Mouse (Mus musculus): ENCODE measurements around the gene Hist1h4f. TPM values are rescaled to one million over a fixed set of nuclear protein-coding genes. Genes with fewer than 3 reads are reported as not detected.

Gene Hist1h4f
- polyA plus RNA-seq, 1 experiment from 2014 or later, result 0.80 TPM

DNA sequence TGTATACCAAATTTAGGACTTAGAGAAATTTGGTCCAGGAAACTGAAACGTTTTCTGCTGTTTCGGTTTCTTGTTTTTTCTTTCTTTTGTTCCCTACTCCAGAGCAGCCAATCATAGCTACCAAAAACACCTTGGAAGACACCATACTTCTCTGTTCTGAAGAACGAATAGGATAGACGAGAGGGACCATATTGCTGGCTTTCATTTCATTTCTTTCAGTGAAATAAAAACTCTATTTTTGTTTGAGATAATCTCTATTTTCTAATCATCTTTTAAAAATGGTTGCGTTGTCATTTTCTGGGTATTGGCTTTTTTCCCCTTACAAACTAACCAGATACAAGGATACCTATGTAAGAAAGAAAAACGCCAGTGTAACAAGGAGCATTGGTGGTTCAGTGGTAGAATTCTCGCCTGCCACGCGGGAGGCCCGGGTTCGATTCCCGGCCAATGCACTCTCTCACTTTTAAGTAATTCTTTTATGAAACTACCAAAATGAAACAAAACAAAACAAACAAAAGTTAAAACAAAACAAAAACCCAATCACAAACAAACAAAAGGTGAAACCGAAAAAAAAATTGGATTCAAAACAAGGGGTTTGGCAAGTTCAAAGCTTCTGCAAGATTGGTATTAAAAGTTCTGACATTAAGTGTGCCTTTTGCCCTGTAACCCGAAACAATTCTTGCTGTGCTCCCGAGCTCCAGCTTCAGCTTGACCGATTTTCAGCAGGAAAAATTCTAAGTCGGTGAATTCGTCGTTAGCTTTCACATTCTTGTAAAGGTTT, 34.4 kb downstream of the Hist1h4f start:
- Histone ChIP-seq H3K9ac (ENCODE audit: low read depth, low read length) (no peak overlapping the region), H3K9me3 (ENCODE audit: control insufficient read depth, low read length) (no peaks in the 10 kb centered on the region), H3K4me3 (ENCODE audit: low read depth, low read length) (peak overlapping the region; percentile 40), H3K27me3 (ENCODE audit: control insufficient read depth, insufficient read depth, low read length) (no peaks in the 10 kb centered on the region), H3K36me3 (ENCODE audit: control insufficient read depth, insufficient read depth, low read length) (no peaks in the 10 kb centered on the region), H3K4me1 (replicated peaks; ENCODE audit: control insufficient read depth, insufficient read depth, low read length) (no peaks in the 10 kb centered on the region), H3K27ac (ENCODE audit: low read depth, low read length) (no peak overlapping the region), H3K4me2 (replicated peaks; ENCODE audit: low read depth, low read length) (peak overlapping the region; percentile 42)
- under 1% methylated on average over 19 of the region's 19 CpGs for WGBS
- DNase-seq (ENCODE audit: low spot score) (peak; percentile 86), ATAC-seq (ENCODE audit: low FRiP score) (peak; percentile 76; the same call in 1 of the 2 replicates)

DNA sequence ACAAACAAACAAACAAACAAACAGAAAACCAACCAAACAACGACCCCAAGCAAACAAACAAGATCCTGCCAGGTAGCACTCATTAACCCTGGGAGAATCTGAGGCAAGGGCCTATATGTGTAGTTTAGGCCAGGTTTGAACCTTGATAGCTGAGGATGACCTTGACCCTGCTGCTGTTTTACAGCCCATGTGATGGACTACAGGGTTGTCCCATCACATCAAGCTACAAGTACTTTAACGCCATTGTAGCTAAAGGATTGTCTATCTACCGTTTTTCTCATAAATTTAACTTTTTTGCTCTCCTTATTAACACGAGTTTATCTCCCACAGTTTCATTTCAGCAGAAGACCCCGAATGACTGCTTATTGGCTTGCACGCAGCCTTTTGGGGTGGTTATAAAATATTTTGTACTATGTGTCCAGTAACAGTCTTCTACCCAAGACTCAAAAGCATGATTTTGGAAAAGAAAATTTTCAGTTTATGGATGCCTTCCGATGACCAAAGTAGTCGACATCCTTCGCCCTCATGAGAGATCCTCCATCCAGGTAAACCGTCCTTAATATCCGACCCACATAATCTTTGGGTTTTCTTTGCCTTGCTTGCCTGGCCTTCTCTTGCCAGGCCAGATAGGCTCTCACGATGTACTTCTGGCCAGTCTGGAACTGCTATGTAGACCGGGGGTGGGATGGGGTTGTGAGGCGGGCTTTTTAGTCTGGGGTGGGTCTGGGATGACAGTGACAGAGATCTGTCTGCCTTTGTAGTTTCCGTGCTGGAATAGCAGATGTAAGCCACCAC, 35.4 kb downstream of the Hist1h4f start:
- no peak for ATAC-seq (ENCODE audit: low FRiP score)
- no peak for DNase-seq (ENCODE audit: low spot score)

DNA sequence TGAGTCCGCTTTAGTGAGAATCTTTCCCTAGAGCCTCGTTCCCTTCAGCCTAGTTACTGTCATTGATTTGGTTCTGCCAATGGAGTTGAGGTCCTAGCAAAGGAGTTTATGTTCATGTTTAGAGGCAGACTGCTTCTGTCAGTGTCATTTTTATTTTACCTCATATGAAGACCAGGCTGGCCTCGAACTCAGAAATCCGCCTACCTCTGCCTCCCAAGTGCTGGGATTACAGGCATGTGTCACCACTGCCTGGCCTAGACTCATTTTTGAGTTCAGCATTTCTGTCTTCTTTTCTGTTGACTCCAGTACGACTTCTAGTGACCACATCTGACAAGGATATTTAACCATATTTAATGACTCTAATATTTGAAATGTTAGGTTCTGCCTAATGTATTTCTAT, 36.2 kb downstream of the Hist1h4f start:
- Histone ChIP-seq H3K4me3 (ENCODE audit: low read depth, low read length) (no peak overlapping the region), H3K36me3 (ENCODE audit: control insufficient read depth, insufficient read depth, low read length) (no peaks in the 10 kb centered on the region), H3K27ac (ENCODE audit: low read depth, low read length) (no peak overlapping the region), H3K9ac (ENCODE audit: low read depth, low read length) (no peak overlapping the region), H3K4me2 (replicated peaks; ENCODE audit: low read depth, low read length) (no peak overlapping the region), H3K4me1 (replicated peaks; ENCODE audit: control insufficient read depth, insufficient read depth, low read length) (no peaks in the 10 kb centered on the region), H3K9me3 (ENCODE audit: control insufficient read depth, low read length) (no peaks in the 10 kb centered on the region), H3K27me3 (ENCODE audit: control insufficient read depth, insufficient read depth, low read length) (no peaks in the 10 kb centered on the region)
- no peak for DNase-seq (ENCODE audit: low spot score)
- 73% methylated on average over 5 of the region's 5 CpGs for WGBS
- no peak for ATAC-seq (ENCODE audit: low FRiP score)

More for the DNA sequence above, 35.4 kb downstream of the Hist1h4f start:
- Histone ChIP-seq H3K4me3 (ENCODE audit: low read depth, low read length) (peak overlapping the region; percentile 40; the same call in 1 of the 2 replicates), H3K27me3 (ENCODE audit: control insufficient read depth, insufficient read depth, low read length) (no peaks in the 10 kb centered on the region), H3K36me3 (ENCODE audit: control insufficient read depth, insufficient read depth, low read length) (no peaks in the 10 kb centered on the region), H3K4me2 (replicated peaks; ENCODE audit: low read depth, low read length) (peak overlapping the region; percentile 49), H3K4me1 (replicated peaks; ENCODE audit: control insufficient read depth, insufficient read depth, low read length) (no peaks in the 10 kb centered on the region), H3K9me3 (ENCODE audit: control insufficient read depth, low read length) (no peaks in the 10 kb centered on the region), H3K27ac (ENCODE audit: low read depth, low read length) (no peak overlapping the region), H3K9ac (ENCODE audit: low read depth, low read length) (peak overlapping the region; percentile 32; the same call in 1 of the 2 replicates)
- 53% methylated on average over 15 of the region's 15 CpGs for WGBS

DNA sequence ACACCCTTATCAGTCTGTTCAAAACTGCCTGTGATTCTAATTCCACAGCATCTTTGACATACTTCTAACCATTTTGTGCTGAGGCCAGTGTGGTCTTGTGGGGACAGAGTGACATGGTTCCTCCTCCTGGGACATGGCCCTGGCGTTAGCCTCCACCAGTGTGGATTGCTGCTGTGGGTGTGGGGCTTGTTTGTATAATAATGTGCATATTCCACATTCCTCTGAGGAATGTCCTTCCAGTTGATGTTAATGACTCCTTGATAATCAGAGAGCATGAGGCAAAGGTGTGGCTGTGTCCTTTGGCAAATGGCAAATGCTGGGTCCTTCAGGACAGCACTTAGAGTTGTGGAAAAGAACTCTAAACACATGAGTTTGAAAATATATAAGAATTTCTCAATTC, 37.9 kb downstream of the Hist1h4f start:
- WGBS, result 95% methylated on average over 1 of the region's 1 CpGs
- Histone ChIP-seq H3K36me3 (ENCODE audit: control insufficient read depth, insufficient read depth, low read length) (no peaks in the 10 kb centered on the region), H3K27me3 (ENCODE audit: control insufficient read depth, insufficient read depth, low read length) (no peaks in the 10 kb centered on the region), H3K27ac (ENCODE audit: low read depth, low read length) (no peak overlapping the region), H3K9me3 (ENCODE audit: control insufficient read depth, low read length) (no peaks in the 10 kb centered on the region), H3K9ac (ENCODE audit: low read depth, low read length) (no peak overlapping the region), H3K4me1 (replicated peaks; ENCODE audit: control insufficient read depth, insufficient read depth, low read length) (no peaks in the 10 kb centered on the region), H3K4me2 (replicated peaks; ENCODE audit: low read depth, low read length) (no peak overlapping the region), H3K4me3 (ENCODE audit: low read depth, low read length) (no peak overlapping the region)
- ATAC-seq (ENCODE audit: low FRiP score) (no peak), DNase-seq (ENCODE audit: low spot score) (no peak)

DNA sequence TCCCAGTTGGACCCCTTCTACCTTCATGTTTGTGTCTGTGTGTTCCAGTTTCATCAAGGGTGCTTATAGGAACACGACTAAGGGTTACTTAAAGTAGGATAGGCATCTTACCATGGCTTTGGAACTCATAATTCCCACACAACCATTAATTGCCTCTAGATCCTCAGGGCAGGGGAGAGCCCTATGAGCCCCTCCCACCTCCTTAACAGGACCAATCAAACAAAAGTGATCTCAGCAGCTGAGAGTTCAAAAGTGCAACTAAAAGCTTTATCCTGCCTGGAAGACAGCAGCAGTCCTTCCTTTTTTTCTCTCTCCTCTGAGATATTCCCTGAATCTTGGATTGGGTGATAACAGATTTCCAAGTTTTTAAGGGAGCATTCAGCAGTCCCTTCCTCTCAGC, 41.3 kb downstream of the Hist1h4f start:
- no peaks in the 10 kb centered on the region for H3K27me3 ChIP-seq (ENCODE audit: control insufficient read depth, insufficient read depth, low read length)
- H3K9ac ChIP-seq (ENCODE audit: low read depth, low read length), result no peak overlapping the region
- H3K4me3 ChIP-seq (ENCODE audit: low read depth, low read length), result no peak overlapping the region
- DNase-seq (ENCODE audit: low spot score) (no peak), ATAC-seq (ENCODE audit: low FRiP score) (no peak)
- no peaks in the 10 kb centered on the region for H3K9me3 ChIP-seq (ENCODE audit: control insufficient read depth, low read length)
- WGBS, result 41% methylated on average over 1 of the region's 1 CpGs
- H3K36me3 ChIP-seq (ENCODE audit: control insufficient read depth, insufficient read depth, low read length), result no peaks in the 10 kb centered on the region
- H3K4me2 ChIP-seq (replicated peaks; ENCODE audit: low read depth, low read length), result no peak overlapping the region
- no peaks in the 10 kb centered on the region for H3K4me1 ChIP-seq (replicated peaks; ENCODE audit: control insufficient read depth, insufficient read depth, low read length)
- H3K27ac ChIP-seq (ENCODE audit: low read depth, low read length), result no peak overlapping the region

DNA sequence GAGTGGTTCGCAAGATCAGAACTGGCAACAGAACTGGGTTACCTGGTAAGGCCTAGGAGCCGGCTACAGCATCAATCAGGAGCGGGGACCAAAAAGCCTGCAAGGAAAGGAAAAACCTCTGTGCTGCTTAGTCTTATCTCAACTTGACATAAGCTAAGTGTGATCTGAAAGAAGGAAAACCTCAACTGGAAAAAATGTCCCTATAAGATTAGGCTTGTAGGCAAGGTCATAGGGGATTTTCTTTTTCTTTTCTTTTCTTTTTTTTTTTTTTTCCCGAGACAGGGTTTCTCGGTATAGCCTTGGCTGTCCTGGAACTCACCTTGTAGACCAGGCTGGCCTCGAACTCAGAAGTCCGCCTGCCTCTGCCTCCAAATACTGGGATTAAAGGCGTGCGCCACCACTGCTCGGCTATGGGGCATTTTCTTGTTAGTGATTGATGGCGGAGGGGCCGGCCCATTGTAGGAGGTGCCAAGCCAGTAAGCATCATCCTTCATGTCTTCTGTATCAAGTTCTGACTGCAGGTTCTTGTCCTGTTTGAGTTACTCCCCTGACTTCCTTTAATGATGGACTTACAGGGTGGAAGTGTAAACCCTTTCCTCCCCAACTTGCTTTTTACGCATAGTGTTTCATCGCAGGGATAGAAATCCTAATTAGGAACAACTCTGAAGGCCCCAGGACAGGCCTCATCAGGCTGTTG, 44.5 kb downstream of the Hist1h4f start:
- DNase-seq (ENCODE audit: low spot score) (no peak), ATAC-seq (ENCODE audit: low FRiP score) (no peak)
- no peaks in the 10 kb centered on the region for H3K9me3 ChIP-seq (ENCODE audit: control insufficient read depth, low read length)
- H3K9ac ChIP-seq (ENCODE audit: low read depth, low read length), result no peak overlapping the region
- 10% methylated on average over 14 of the region's 14 CpGs for WGBS
- no peaks in the 10 kb centered on the region for H3K27me3 ChIP-seq (ENCODE audit: control insufficient read depth, insufficient read depth, low read length)
- H3K4me3 ChIP-seq (ENCODE audit: low read depth, low read length), result no peak overlapping the region
- H3K4me1 ChIP-seq (replicated peaks; ENCODE audit: control insufficient read depth, insufficient read depth, low read length), result no peaks in the 10 kb centered on the region
- H3K4me2 ChIP-seq (replicated peaks; ENCODE audit: low read depth, low read length), result 0 out of 2 replicates have a peak overlapping the region, but pooled peaks have one; percentile 7
- H3K27ac ChIP-seq (ENCODE audit: low read depth, low read length), result no peak overlapping the region
- H3K36me3 ChIP-seq (ENCODE audit: control insufficient read depth, insufficient read depth, low read length), result no peaks in the 10 kb centered on the region

DNA sequence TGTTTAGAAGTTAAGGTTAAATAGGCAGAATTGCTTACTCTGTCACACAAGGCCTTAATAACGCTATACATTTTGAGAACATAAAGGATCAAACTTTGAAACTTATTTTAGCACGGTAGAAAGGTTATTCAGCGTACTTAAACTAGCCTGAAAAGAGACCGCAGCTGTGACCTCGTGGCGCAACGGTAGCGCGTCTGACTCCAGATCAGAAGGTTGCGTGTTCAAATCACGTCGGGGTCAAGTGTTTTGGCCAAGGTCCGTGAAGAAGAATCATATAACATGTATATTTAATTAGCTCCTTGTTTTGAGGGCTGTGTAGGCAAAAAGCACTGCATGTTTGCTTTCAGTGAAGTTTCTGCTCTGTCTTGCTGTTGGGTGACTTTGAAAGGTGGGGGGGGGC, 45.1 kb downstream of the Hist1h4f start:
- Histone ChIP-seq H3K4me3 (ENCODE audit: low read depth, low read length) (peak overlapping the region; percentile 26), H3K9ac (ENCODE audit: low read depth, low read length) (no peak overlapping the region), H3K27me3 (ENCODE audit: control insufficient read depth, insufficient read depth, low read length) (no peaks in the 10 kb centered on the region), H3K27ac (ENCODE audit: low read depth, low read length) (no peak overlapping the region), H3K36me3 (ENCODE audit: control insufficient read depth, insufficient read depth, low read length) (no peaks in the 10 kb centered on the region), H3K4me1 (replicated peaks; ENCODE audit: control insufficient read depth, insufficient read depth, low read length) (no peaks in the 10 kb centered on the region), H3K4me2 (replicated peaks; ENCODE audit: low read depth, low read length) (peak overlapping the region; percentile 39), H3K9me3 (ENCODE audit: control insufficient read depth, low read length) (no peaks in the 10 kb centered on the region)
- ATAC-seq (ENCODE audit: low FRiP score) (no peak), DNase-seq (ENCODE audit: low spot score) (peak; percentile 83)
- WGBS, result 1% methylated on average over 13 of the region's 13 CpGs

DNA sequence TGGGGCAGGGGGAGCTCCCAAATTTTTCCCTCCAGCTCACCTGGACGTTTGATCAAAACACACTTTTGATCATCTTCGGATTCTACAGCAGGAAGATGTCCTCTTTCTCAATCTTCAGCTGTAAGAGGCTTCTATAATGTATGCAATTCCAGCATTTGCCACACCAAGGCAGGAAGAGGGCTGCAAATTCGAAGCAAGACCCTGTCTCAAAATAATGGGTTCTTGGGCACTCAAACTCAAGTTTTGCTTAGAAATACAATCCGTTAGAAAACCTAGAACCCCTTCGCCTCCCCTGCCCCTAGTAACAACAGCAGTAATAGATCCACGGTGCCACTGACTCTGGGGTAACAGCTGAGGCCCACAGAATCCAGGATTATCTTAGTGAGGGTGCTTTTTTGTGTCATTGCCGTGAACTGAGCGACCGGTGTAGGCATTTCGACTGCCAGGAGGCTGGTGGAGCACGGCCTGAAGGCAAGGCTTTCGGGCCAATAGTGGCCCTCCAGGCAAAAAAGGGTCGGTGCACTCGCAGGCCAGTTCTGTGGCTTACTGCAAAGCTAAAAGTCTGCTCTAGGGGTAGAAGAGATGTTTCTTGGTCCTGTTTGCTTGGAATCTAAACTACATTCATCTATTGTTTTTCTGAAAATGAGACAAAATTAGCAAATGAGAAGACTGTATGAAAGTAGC, 45.6 kb downstream of the Hist1h4f start:
- Histone ChIP-seq H3K4me2 (replicated peaks; ENCODE audit: low read depth, low read length) (peak overlapping the region; percentile 39), H3K9me3 (ENCODE audit: control insufficient read depth, low read length) (no peaks in the 10 kb centered on the region), H3K27me3 (ENCODE audit: control insufficient read depth, insufficient read depth, low read length) (no peaks in the 10 kb centered on the region), H3K36me3 (ENCODE audit: control insufficient read depth, insufficient read depth, low read length) (no peaks in the 10 kb centered on the region), H3K9ac (ENCODE audit: low read depth, low read length) (peak overlapping the region; percentile 32; the same call in 1 of the 2 replicates), H3K4me1 (replicated peaks; ENCODE audit: control insufficient read depth, insufficient read depth, low read length) (no peaks in the 10 kb centered on the region), H3K4me3 (ENCODE audit: low read depth, low read length) (peak overlapping the region; percentile 26), H3K27ac (ENCODE audit: low read depth, low read length) (no peak overlapping the region)
- DNase-seq (ENCODE audit: low spot score) (no peak), ATAC-seq (ENCODE audit: low FRiP score) (no peak)
- 4% methylated on average over 14 of the region's 14 CpGs for WGBS

Measured in hindbrain, embryonic 11.5 days (tissue).